Mouse (Mus musculus): ENCODE data around the gene Ppib. TPM values are rescaled to one million over a fixed set of nuclear protein-coding genes. Genes with fewer than 3 reads are reported as not detected.

Gene Ppib
- polyA plus RNA-seq, 1 experiment from 2014 or later: 634 TPM

DNA sequence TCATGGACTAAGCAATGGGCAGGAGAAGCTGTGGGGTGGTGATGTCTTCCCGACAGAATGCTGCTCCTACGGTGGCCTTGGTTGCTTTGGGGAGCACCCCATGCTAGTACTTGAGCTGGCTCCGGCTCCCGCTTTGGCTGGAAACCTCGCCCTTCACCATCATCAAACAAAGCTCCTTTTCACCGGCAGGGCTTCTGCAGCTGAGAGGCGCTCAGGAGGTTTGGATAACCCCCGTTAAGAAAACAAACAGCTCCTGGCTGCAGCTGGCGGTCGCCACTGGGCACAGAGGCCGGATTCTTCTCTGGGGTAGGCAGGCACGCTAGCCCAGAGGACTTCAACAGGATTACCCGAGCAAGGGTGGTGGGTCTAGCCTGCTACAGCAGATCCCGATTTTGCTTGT, 18.5 kb downstream of the Ppib start:
- no peaks in the 10 kb centered on the region for H3K36me3 ChIP-seq
- H3K27me3 ChIP-seq: no peaks in the 10 kb centered on the region
- WGBS: 10% methylated on average over 14 of the region's 14 CpGs
- H3K9me3 ChIP-seq (replicated peaks): no peaks in the 10 kb centered on the region
- no peak overlapping the region for H3K27ac ChIP-seq
- H3K9ac ChIP-seq: no peak overlapping the region
- no peak overlapping the region for H3K4me3 ChIP-seq (replicated peaks)
- H3K4me1 ChIP-seq: peaks cover 6% of the 10 kb centered on the region; the same call in 1 of the 2 replicates
- no peak for ATAC-seq (replicated peaks; ENCODE audit: low FRiP score)
- H3K4me2 ChIP-seq: peak overlapping the region; percentile 49

GRCm38 (mm10) chr9:66080804-66081459, 20.9 kb downstream of the Ppib start:
- Histone ChIP-seq H3K4me1 (peaks cover 6% of the 10 kb centered on the region; the same call in 1 of the 2 replicates), H3K4me3 (replicated peaks) (no peak overlapping the region), H3K36me3 (no peaks in the 10 kb centered on the region), H3K27me3 (no peaks in the 10 kb centered on the region), H3K9me3 (replicated peaks) (no peaks in the 10 kb centered on the region), H3K27ac (no peak overlapping the region), H3K4me2 (no peak overlapping the region), H3K9ac (no peak overlapping the region)
- no peak for ATAC-seq (replicated peaks; ENCODE audit: low FRiP score)
- 76% methylated on average over 3 of the region's 3 CpGs for WGBS

DNA sequence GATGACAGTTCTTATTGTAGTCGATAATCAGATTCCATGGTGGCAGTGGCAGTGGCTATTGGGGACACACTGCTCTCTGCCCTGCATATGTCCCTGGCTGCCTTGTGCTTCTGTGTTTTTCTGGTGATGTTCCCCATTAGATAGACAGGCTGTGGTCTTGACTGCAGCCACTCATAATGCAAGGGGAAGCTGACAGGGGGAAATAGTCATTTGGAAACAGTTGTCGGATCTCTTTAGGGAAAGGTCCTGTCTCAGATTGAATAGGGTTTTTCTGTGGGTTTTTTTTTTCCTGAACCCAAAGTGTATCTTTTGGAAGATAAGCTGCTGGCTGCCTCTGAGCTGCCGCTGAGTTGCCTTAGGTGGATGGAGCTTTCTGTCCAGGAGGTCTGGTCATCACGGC, 22.0 kb downstream of the Ppib start:
- Histone ChIP-seq H3K4me1 (peaks cover 6% of the 10 kb centered on the region; the same call in 1 of the 2 replicates), H3K27me3 (no peaks in the 10 kb centered on the region), H3K4me3 (replicated peaks) (no peak overlapping the region), H3K27ac (no peak overlapping the region), H3K4me2 (no peak overlapping the region), H3K9me3 (replicated peaks) (no peaks in the 10 kb centered on the region), H3K36me3 (peaks cover 9% of the 10 kb centered on the region), H3K9ac (no peak overlapping the region)
- ATAC-seq (replicated peaks; ENCODE audit: low FRiP score): no peak
- WGBS: 83% methylated on average over 4 of the region's 4 CpGs

DNA sequence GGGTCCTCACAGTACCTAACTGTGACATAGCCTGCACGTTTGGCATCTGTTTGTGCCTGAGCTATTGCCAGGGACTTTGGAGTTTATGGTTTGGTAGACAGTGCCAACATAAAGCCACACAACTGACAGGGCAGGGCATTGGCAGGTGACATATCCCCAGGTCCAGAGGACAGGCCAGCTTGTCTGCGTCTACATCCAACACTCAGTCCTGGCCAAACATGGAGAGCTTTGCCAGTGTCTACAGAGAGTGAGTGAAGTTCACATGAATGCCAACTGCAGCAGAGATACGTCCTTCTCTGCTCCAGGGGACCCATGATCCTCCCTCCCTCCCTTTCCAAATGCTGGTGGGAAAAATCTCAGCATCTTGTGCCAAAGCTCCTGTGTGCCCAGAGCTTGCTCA, 24.1 kb downstream of the Ppib start:
- Histone ChIP-seq H3K9me3 (replicated peaks) (no peaks in the 10 kb centered on the region), H3K4me3 (replicated peaks) (no peak overlapping the region), H3K36me3 (peaks cover 30% of the 10 kb centered on the region), H3K9ac (no peak overlapping the region), H3K27ac (no peak overlapping the region), H3K4me2 (no peak overlapping the region), H3K27me3 (no peaks in the 10 kb centered on the region), H3K4me1 (0 out of 2 replicates have a peak, but pooled peaks cover 6% of the 10 kb centered on the region)
- WGBS: 90% methylated on average over 3 of the region's 3 CpGs
- no peak for ATAC-seq (replicated peaks; ENCODE audit: low FRiP score)

- Histone ChIP-seq H3K9ac (no peak overlapping the region), H3K4me2 (no peak overlapping the region), H3K4me3 (replicated peaks) (no peak overlapping the region), H3K27me3 (no peaks in the 10 kb centered on the region), H3K27ac (no peak overlapping the region), H3K9me3 (replicated peaks) (no peaks in the 10 kb centered on the region), H3K36me3 (peaks cover 55% of the 10 kb centered on the region), H3K4me1 (peaks cover 11% of the 10 kb centered on the region; the same call in 1 of the 2 replicates)
- no peak for ATAC-seq (replicated peaks; ENCODE audit: low FRiP score)
- 97% methylated on average over 7 of the region's 7 CpGs for WGBS
These were observed 27.0 kb downstream of the Ppib start for GRCm38 (mm10) chr9:66087062-66087461.

DNA sequence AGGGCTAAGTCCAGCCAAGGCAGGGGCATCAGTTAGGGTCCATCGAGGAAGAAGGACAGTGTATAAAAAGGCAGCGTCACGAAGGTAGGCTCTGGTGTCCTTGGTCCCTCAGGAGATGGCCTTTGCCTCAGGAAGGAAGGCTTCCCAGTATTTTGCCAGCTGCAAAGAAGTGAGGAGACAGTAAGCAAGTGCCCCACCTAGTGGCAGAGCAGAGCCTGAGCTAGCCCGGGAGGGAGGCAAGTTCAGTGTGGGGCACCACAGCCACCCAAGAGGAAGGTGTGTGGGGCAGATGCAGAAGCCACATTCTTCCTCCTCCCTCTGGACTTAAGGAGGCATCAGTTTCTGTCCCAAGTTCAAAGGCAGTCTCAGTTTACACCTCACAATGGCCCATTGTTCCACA, 28.4 kb downstream of the Ppib start:
- ATAC-seq (replicated peaks; ENCODE audit: low FRiP score): 0 out of 2 replicates have a peak, but pooled peaks have one; percentile 36
- Histone ChIP-seq H3K9ac (no peak overlapping the region), H3K27ac (0 out of 2 replicates have a peak overlapping the region, but pooled peaks have one; percentile 5), H3K4me1 (peaks cover 18% of the 10 kb centered on the region; the same call in 1 of the 2 replicates), H3K4me3 (replicated peaks) (no peak overlapping the region), H3K27me3 (no peaks in the 10 kb centered on the region), H3K9me3 (replicated peaks) (no peaks in the 10 kb centered on the region), H3K4me2 (no peak overlapping the region), H3K36me3 (peaks cover 68% of the 10 kb centered on the region)
- WGBS: 46% methylated on average over 4 of the region's 4 CpGs

DNA sequence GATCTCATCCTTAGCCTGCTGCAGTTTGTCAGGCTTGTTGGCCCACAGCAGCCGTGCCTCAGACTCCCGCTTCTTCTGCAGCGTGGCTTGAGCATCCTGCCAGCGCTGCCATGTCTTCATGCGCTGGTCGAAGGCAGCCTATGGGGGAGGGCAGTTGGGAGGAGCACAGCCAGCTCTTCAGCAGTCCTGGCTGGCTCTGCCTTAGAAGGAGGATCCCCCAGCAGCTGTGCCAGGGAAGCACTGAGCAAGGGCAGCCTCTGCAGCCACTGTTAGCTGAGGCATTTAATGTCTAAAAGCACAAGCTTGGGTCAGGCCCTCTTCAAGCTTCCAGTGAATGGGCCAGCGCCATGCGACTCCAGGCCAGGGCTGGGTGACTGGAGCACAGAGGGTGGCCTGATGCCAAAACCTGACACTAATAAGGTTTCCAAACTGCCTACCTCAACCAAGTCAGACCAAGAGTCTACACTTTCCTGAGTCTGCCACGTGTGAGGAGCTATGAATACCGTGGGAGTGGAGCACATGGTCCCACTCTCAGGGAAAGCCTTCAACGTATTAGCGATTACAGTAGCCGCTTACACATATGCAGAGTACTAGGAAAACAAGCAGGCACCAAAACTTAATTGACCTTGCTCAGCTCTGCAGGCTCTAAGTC, 30.7 kb downstream of the Ppib start:
- no peak overlapping the region for H3K4me2 ChIP-seq
- H3K4me3 ChIP-seq (replicated peaks): no peak overlapping the region
- H3K9ac ChIP-seq: no peak overlapping the region
- peaks cover 18% of the 10 kb centered on the region; the same call in 1 of the 2 replicates for H3K4me1 ChIP-seq
- 0 out of 2 replicates have a peak, but pooled peaks have one; percentile 15 for ATAC-seq (replicated peaks; ENCODE audit: low FRiP score)
- peak overlapping the region; percentile 60 for H3K27ac ChIP-seq
- no peaks in the 10 kb centered on the region for H3K27me3 ChIP-seq
- peaks cover 91% of the 10 kb centered on the region for H3K36me3 ChIP-seq
- 82% methylated on average over 13 of the region's 13 CpGs for WGBS
- no peaks in the 10 kb centered on the region for H3K9me3 ChIP-seq (replicated peaks)

- H3K4me3 ChIP-seq (replicated peaks): no peak overlapping the region
- no peaks in the 10 kb centered on the region for H3K27me3 ChIP-seq
- ATAC-seq (replicated peaks; ENCODE audit: low FRiP score): no peak
- H3K27ac ChIP-seq: peak overlapping the region; percentile 60
- no peaks in the 10 kb centered on the region for H3K9me3 ChIP-seq (replicated peaks)
- H3K4me2 ChIP-seq: no peak overlapping the region
- H3K4me1 ChIP-seq: peaks cover 18% of the 10 kb centered on the region; the same call in 1 of the 2 replicates
- peaks cover 95% of the 10 kb centered on the region for H3K36me3 ChIP-seq
- H3K9ac ChIP-seq: no peak overlapping the region
- 48% methylated on average over 6 of the region's 6 CpGs for WGBS
These were observed 31.6 kb downstream of the Ppib start for GRCm38 (mm10) chr9:66091327-66092231.

GRCm38 (mm10) chr9:66092664-66093063, 32.6 kb downstream of the Ppib start:
- H3K4me1 ChIP-seq: peaks cover 18% of the 10 kb centered on the region; the same call in 1 of the 2 replicates
- 0 out of 2 replicates have a peak overlapping the region, but pooled peaks have one; percentile 13 for H3K27ac ChIP-seq
- no peaks in the 10 kb centered on the region for H3K9me3 ChIP-seq (replicated peaks)
- no peak overlapping the region for H3K4me3 ChIP-seq (replicated peaks)
- H3K9ac ChIP-seq: no peak overlapping the region
- no peak for ATAC-seq (replicated peaks; ENCODE audit: low FRiP score)
- H3K27me3 ChIP-seq: no peaks in the 10 kb centered on the region
- 62% methylated on average over 2 of the region's 2 CpGs for WGBS
- H3K36me3 ChIP-seq: peaks cover 95% of the 10 kb centered on the region
- H3K4me2 ChIP-seq: no peak overlapping the region

DNA sequence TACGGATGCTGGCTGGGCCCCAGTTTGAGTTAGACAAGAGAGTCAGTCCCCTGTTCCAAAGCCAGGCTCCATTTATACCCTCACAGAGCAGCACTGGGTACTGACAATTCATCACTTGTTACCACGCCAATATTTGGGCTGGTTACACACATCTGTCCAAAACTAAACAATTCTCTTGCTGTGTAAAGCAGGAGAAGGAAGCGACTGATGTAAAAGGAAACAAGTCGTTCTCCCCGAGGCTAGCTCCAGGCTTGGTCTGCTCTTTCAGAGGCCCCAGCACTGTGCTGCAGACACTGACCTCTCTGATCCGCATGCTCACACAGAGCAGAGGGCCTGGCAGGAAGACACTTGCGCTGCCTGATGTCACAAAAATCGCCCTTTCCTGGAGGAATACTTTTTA, 41.6 kb downstream of the Ppib start:
- no peaks in the 10 kb centered on the region for H3K4me1 ChIP-seq
- H3K4me2 ChIP-seq: no peak overlapping the region
- no peak overlapping the region for H3K4me3 ChIP-seq (replicated peaks)
- no peak for ATAC-seq (replicated peaks; ENCODE audit: low FRiP score)
- H3K9ac ChIP-seq: no peak overlapping the region
- peaks cover 96% of the 10 kb centered on the region for H3K36me3 ChIP-seq
- WGBS: 87% methylated on average over 8 of the region's 8 CpGs
- no peaks in the 10 kb centered on the region for H3K9me3 ChIP-seq (replicated peaks)
- H3K27me3 ChIP-seq: no peaks in the 10 kb centered on the region
- H3K27ac ChIP-seq: no peak overlapping the region

- Histone ChIP-seq H3K36me3 (peaks cover 94% of the 10 kb centered on the region), H3K4me2 (no peak overlapping the region), H3K27ac (no peak overlapping the region), H3K9me3 (replicated peaks) (no peaks in the 10 kb centered on the region), H3K4me3 (replicated peaks) (no peak overlapping the region), H3K27me3 (no peaks in the 10 kb centered on the region), H3K4me1 (no peaks in the 10 kb centered on the region), H3K9ac (no peak overlapping the region)
- WGBS: 90% methylated on average over 6 of the region's 6 CpGs
- ATAC-seq (replicated peaks; ENCODE audit: low FRiP score): no peak
These were observed 42.6 kb downstream of the Ppib start for GRCm38 (mm10) chr9:66102668-66103067.
